Mouse (Mus musculus): ENCODE results near the gene H1foo.

DNA sequence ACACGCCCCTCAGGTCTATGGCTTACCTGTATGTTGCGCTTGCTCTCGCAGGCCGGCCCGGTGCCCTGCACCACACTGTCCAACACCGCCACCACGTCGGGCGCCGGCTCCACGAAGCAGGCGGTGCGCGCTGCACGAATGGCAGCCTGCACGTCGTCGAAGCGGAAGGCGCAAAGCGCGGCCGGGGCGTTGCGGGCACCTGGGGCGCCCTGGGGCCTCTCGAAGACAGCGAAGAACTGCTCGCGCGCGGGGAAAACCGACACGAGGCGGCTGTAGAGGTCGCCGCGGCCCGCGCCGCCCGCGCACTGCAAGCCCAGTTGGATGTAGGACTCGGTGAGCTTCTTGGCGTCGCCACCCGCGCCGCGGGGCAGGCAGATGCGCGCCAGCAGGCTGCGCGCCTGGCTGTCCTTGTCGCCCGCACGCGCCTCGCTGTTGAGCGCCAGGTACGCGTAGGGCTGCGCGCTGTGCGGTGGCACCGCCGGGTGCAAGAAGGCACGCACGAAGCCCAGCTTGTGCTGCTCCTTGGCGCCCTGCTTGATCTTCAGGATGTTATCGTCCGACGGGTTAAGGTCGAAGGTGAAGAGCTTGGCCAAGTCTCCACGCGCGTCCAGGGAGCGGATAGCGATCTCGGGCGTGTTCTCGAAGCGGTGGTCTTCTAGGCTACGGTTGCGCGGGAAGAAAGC is 48.9 kb downstream of the H1foo start:
- no peak for TF ChIP-seq CTCF (IDR thresholded peaks at IDR 0.05; ENCODE audit: insufficient read depth, low read length)
- peak; percentile 2; the same call in 1 of the 2 replicates for TF ChIP-seq POLR2A (IDR thresholded peaks at IDR 0.05; ENCODE audit: borderline replicate concordance, extremely low read depth, low read depth, low read length)
